In genomic region chr4:46527558-46527926, GRCm38 (mm10) we compare ENCODE assay signal across 8 mouse cellular contexts. TPM values are rescaled to one million over a fixed set of nuclear protein-coding genes. Genes with fewer than 3 reads are reported as not detected.
A peak's percentile ranks its signal among the peaks of the same experiment; 100 is the strongest.
DNase-seq lines count a peak whose midpoint lies in the region; ATAC-seq and TF ChIP-seq lines count a peak whose summit lies in the region.

No protein-coding gene starts in this region.

- no peak for DNase-seq in gastrocnemius, adult 2 months
- no peak for DNase-seq in gastrocnemius, adult 8-10 months (ENCODE audit: low spot score in 2 of 2)
- no peak for DNase-seq in embryonic facial prominence, embryonic 14.5 days (ENCODE audit: low spot score)
- peak; percentile 71 for DNase-seq in intestine, embryonic 14.5 days (ENCODE audit: low spot score)
- DNase-seq in cerebellum, adult 8-10 months = no peak
- no peak for DNase-seq in left cerebral cortex, adult 2 months (ENCODE audit: extremely low spot score in 1 of 2, low spot score in 2 of 2)
- DNase-seq in cerebellum, postnatal 25 days = no peak

- peak overlapping the region; percentile 37; the same call in 1 of the 2 replicates for H3K9ac ChIP-seq in embryonic facial prominence, embryonic 14.5 days (ENCODE audit: low read depth, low read length)
- H3K9ac ChIP-seq in intestine, embryonic 14.5 days (ENCODE audit: low read length) = peak overlapping the region; percentile 32

- H3K4me2 ChIP-seq in embryonic facial prominence, embryonic 14.5 days (ENCODE audit: low read depth, low read length) = peak overlapping the region; percentile 61
- peak overlapping the region; percentile 59 for H3K4me2 ChIP-seq in intestine, embryonic 14.5 days (ENCODE audit: low read length)

- TF ChIP-seq CTCF in gastrocnemius, adult 2 months (IDR thresholded peaks at IDR 0.05) = no peak
- TF ChIP-seq CTCF in left cerebral cortex, adult 2 months (IDR thresholded peaks at IDR 0.05) = no peak

- H3K27ac ChIP-seq in gastrocnemius, adult 2 months = no peak overlapping the region
- no peak overlapping the region for H3K27ac ChIP-seq in embryonic facial prominence, embryonic 14.5 days (replicated peaks; ENCODE audit: low read depth, low read length)
- H3K27ac ChIP-seq in intestine, embryonic 14.5 days (ENCODE audit: low read depth) = no peak overlapping the region
- no peak overlapping the region for H3K27ac ChIP-seq in left cerebral cortex, adult 2 months

- 7% methylated on average over 4 of the region's 7 CpGs for WGBS in embryonic facial prominence, embryonic 14.5 days
- WGBS in intestine, embryonic 14.5 days = 5% methylated on average over 7 of the region's 7 CpGs

- H3K4me1 ChIP-seq in embryonic facial prominence, embryonic 14.5 days (ENCODE audit: control insufficient read depth, insufficient read depth, low read length) = no peaks in the 10 kb centered on the region
- H3K4me1 ChIP-seq in intestine, embryonic 14.5 days (replicated peaks; ENCODE audit: control insufficient read depth, insufficient read depth, low read length) = peaks cover 5% of the 10 kb centered on the region; the same call in 1 of the 2 replicates

- intact Hi-C loops in gastrocnemius, adult 2 months (cut with DNase I) = no loop called here
- intact Hi-C loops in left cerebral cortex, adult 2 months (cut with DNase I) = no loop called here

- H3K4me3 ChIP-seq in gastrocnemius, adult 2 months = peak overlapping the region; percentile 58
- peak overlapping the region; percentile 25 for H3K4me3 ChIP-seq in embryonic facial prominence, embryonic 14.5 days (ENCODE audit: low read depth, low read length)
- peak overlapping the region; percentile 26 for H3K4me3 ChIP-seq in intestine, embryonic 14.5 days (ENCODE audit: low read depth, low read length)
- H3K4me3 ChIP-seq in left cerebral cortex, adult 2 months = no peak overlapping the region

- 0 out of 2 replicates have a peak, but pooled peaks have one; percentile 64 for ATAC-seq in embryonic facial prominence, embryonic 14.5 days (ENCODE audit: low read depth)
- ATAC-seq in intestine, embryonic 14.5 days (replicated peaks; ENCODE audit: low FRiP score, low TSS enrichment, low read depth) = peak; percentile 60; the same call in 1 of the 2 replicates
- ATAC-seq in megakaryocyte-erythroid progenitor cell, adult 5-6 weeks (replicated peaks; ENCODE audit: low FRiP score, low TSS enrichment, poor library complexity, severe bottlenecking) = peak; percentile 84

- no peaks in the 10 kb centered on the region for H3K36me3 ChIP-seq in embryonic facial prominence, embryonic 14.5 days (ENCODE audit: control insufficient read depth, insufficient read depth, low read length)
- H3K36me3 ChIP-seq in intestine, embryonic 14.5 days (ENCODE audit: control insufficient read depth, insufficient read depth, low read length) = no peaks in the 10 kb centered on the region

- no peaks in the 10 kb centered on the region for H3K9me3 ChIP-seq in embryonic facial prominence, embryonic 14.5 days (ENCODE audit: control insufficient read depth, low read length)
- H3K9me3 ChIP-seq in intestine, embryonic 14.5 days (ENCODE audit: control insufficient read depth, low read length) = no peaks in the 10 kb centered on the region

- no peaks in the 10 kb centered on the region for H3K27me3 ChIP-seq in embryonic facial prominence, embryonic 14.5 days (replicated peaks; ENCODE audit: control insufficient read depth, insufficient read depth, low read length)
- H3K27me3 ChIP-seq in intestine, embryonic 14.5 days (replicated peaks; ENCODE audit: control insufficient read depth, insufficient read depth, low read length) = peaks cover 2% of the 10 kb centered on the region; the same call in 1 of the 2 replicates

RNA-seq across cellular contexts. Expression of gene Trim14, which starts 8.4 kb away (rescaled TPM):
- 1 to 10 TPM in 1 of 2 experiments, under 1 TPM in 1; 0.56 to 1.2 TPM for total RNA-seq in gastrocnemius, adult 2 months (2021)
- total RNA-seq in gastrocnemius, adult 8-10 months (2022) = under 1 TPM in 3 of 4 experiments, not detected in 1; 0.58 to 0.77 (median 0.62) TPM
- 2.9 and 4.0 TPM in 2 replicates for polyA plus RNA-seq in embryonic facial prominence, embryonic 14.5 days (2014; fragmentation: Nextera tagmentation; extraction: Ambion mirVana)
- 10.1 and 11.4 TPM in 2 replicates for polyA plus RNA-seq in intestine, embryonic 14.5 days (2014; fragmentation: Nextera tagmentation; extraction: Ambion mirVana)
- total RNA-seq in megakaryocyte-erythroid progenitor cell, adult 5-6 weeks (2014; fragmentation: Nextera tagmentation) = 8.5 and 13.1 TPM in 2 replicates
- total RNA-seq in megakaryocyte-erythroid progenitor cell, adult 5-6 weeks (2017) = 7.3 and 8.1 TPM in 2 replicates
- 1 to 10 TPM in 1 of 2 experiments, under 1 TPM in 1; 0.72 to 1.1 TPM for total RNA-seq in left cerebral cortex, adult 2 months (2021)

RNA-seq across cellular contexts. Expression of gene Nans, which starts 38.5 kb away (rescaled TPM):
- 10 to 100 TPM; 15.1 to 20.6 TPM for total RNA-seq in gastrocnemius, adult 2 months (2021)
- 10 to 100 TPM; 15.3 to 19.1 (median 16.8) TPM for total RNA-seq in gastrocnemius, adult 8-10 months (2022)
- 75.3 and 79.9 TPM in 2 replicates for polyA plus RNA-seq in embryonic facial prominence, embryonic 14.5 days (2014; fragmentation: Nextera tagmentation; extraction: Ambion mirVana)
- polyA plus RNA-seq in intestine, embryonic 14.5 days (2014; fragmentation: Nextera tagmentation; extraction: Ambion mirVana) = 81.5 and 86.8 TPM in 2 replicates
- total RNA-seq in megakaryocyte-erythroid progenitor cell, adult 5-6 weeks (2014; fragmentation: Nextera tagmentation) = 58.0 and 77.3 TPM in 2 replicates
- total RNA-seq in megakaryocyte-erythroid progenitor cell, adult 5-6 weeks (2017) = 57.8 and 68.7 TPM in 2 replicates
- total RNA-seq in left cerebral cortex, adult 2 months (2021) = 10 to 100 TPM; 13.9 to 19.8 TPM
